Mouse (Mus musculus): ENCODE measurements around the gene Cdkn1a. TPM values are rescaled to one million over a fixed set of nuclear protein-coding genes. Genes with fewer than 3 reads are reported as not detected.

The Cdkn1a gene
- polyA plus RNA-seq, 1 experiment from 2014 or later: 79.5 TPM

GRCm38 (mm10) chr17:29085266-29085665 lies 5.5 kb upstream of the Cdkn1a start:
- Histone ChIP-seq H3K9ac (no peak overlapping the region), H3K9me3 (ENCODE audit: control insufficient read depth, low read length) (no peaks in the 10 kb centered on the region), H3K27ac (no peak overlapping the region), H3K4me1 (replicated peaks; ENCODE audit: control insufficient read depth, insufficient read depth, low read length) (peaks cover 10% of the 10 kb centered on the region; the same call in 1 of the 2 replicates), H3K27me3 (ENCODE audit: control insufficient read depth, insufficient read depth, low read length) (peaks cover 17% of the 10 kb centered on the region), H3K4me3 (replicated peaks; ENCODE audit: low read length) (no peak overlapping the region), H3K4me2 (replicated peaks) (no peak overlapping the region), H3K36me3 (replicated peaks; ENCODE audit: control insufficient read depth, insufficient read depth) (no peaks in the 10 kb centered on the region)
- WGBS: 84% methylated on average over 10 of the region's 10 CpGs
- no peak for DNase-seq (ENCODE audit: low spot score)
- ATAC-seq (ENCODE audit: low FRiP score): no peak

- Histone ChIP-seq H3K27me3 (ENCODE audit: control insufficient read depth, insufficient read depth, low read length) (0 out of 2 replicates have a peak, but pooled peaks cover 6% of the 10 kb centered on the region), H3K27ac (no peak overlapping the region), H3K9me3 (ENCODE audit: control insufficient read depth, low read length) (no peaks in the 10 kb centered on the region), H3K4me2 (replicated peaks) (no peak overlapping the region), H3K9ac (no peak overlapping the region), H3K4me1 (replicated peaks; ENCODE audit: control insufficient read depth, insufficient read depth, low read length) (0 out of 2 replicates have a peak, but pooled peaks cover 3% of the 10 kb centered on the region), H3K36me3 (replicated peaks; ENCODE audit: control insufficient read depth, insufficient read depth) (no peaks in the 10 kb centered on the region), H3K4me3 (replicated peaks; ENCODE audit: low read length) (no peak overlapping the region)
- ATAC-seq (ENCODE audit: low FRiP score): no peak
- no peak for DNase-seq (ENCODE audit: low spot score)
- 68% methylated on average over 4 of the region's 4 CpGs for WGBS
Measured at GRCm38 (mm10) chr17:29086916-29087315, 3.9 kb upstream of the Cdkn1a start.

- no peak for ATAC-seq (ENCODE audit: low FRiP score)
- H3K4me1 ChIP-seq (replicated peaks; ENCODE audit: control insufficient read depth, insufficient read depth, low read length): peaks cover 15% of the 10 kb centered on the region; the same call in 1 of the 2 replicates
- no peak overlapping the region for H3K9ac ChIP-seq
- no peaks in the 10 kb centered on the region for H3K9me3 ChIP-seq (ENCODE audit: control insufficient read depth, low read length)
- 52% methylated on average over 6 of the region's 6 CpGs for WGBS
- no peaks in the 10 kb centered on the region for H3K36me3 ChIP-seq (replicated peaks; ENCODE audit: control insufficient read depth, insufficient read depth)
- peaks cover 12% of the 10 kb centered on the region for H3K27me3 ChIP-seq (ENCODE audit: control insufficient read depth, insufficient read depth, low read length)
- no peak overlapping the region for H3K4me3 ChIP-seq (replicated peaks; ENCODE audit: low read length)
- H3K27ac ChIP-seq: no peak overlapping the region
- no peak overlapping the region for H3K4me2 ChIP-seq (replicated peaks)
- DNase-seq (ENCODE audit: low spot score): no peak
Measured at GRCm38 (mm10) chr17:29091348-29091944, 670 bp downstream of the Cdkn1a start.

- no peaks in the 10 kb centered on the region for H3K9me3 ChIP-seq (ENCODE audit: control insufficient read depth, low read length)
- WGBS: 59% methylated on average over 5 of the region's 5 CpGs
Measured at GRCm38 (mm10) chr17:29092497-29092896, 1.7 kb downstream of the Cdkn1a start.

GRCm38 (mm10) chr17:29093110-29093952 lies 2.6 kb downstream of the Cdkn1a start:
- peak overlapping the region; percentile 53 for H3K4me3 ChIP-seq (replicated peaks; ENCODE audit: low read length)

More at GRCm38 (mm10) chr17:29092497-29092896, 1.7 kb downstream of the Cdkn1a start:
- no peak for ATAC-seq (ENCODE audit: low FRiP score)
- Histone ChIP-seq H3K9ac (no peak overlapping the region), H3K4me2 (replicated peaks) (no peak overlapping the region), H3K4me3 (replicated peaks; ENCODE audit: low read length) (no peak overlapping the region), H3K27ac (no peak overlapping the region), H3K4me1 (replicated peaks; ENCODE audit: control insufficient read depth, insufficient read depth, low read length) (peaks cover 15% of the 10 kb centered on the region; the same call in 1 of the 2 replicates), H3K27me3 (ENCODE audit: control insufficient read depth, insufficient read depth, low read length) (peaks cover 12% of the 10 kb centered on the region), H3K36me3 (replicated peaks; ENCODE audit: control insufficient read depth, insufficient read depth) (no peaks in the 10 kb centered on the region)
- DNase-seq (ENCODE audit: low spot score): no peak

GRCm38 (mm10) chr17:29093961-29094309 lies 3.2 kb downstream of the Cdkn1a start:
- 0 out of 2 replicates have a peak overlapping the region, but pooled peaks have one; percentile 17 for H3K27ac ChIP-seq
- peak; percentile 5; the same call in 1 of the 2 replicates for ATAC-seq (ENCODE audit: low FRiP score)

More at GRCm38 (mm10) chr17:29093110-29093952, 2.6 kb downstream of the Cdkn1a start:
- Histone ChIP-seq H3K4me2 (replicated peaks) (peak overlapping the region; percentile 83), H3K36me3 (replicated peaks; ENCODE audit: control insufficient read depth, insufficient read depth) (no peaks in the 10 kb centered on the region), H3K27me3 (ENCODE audit: control insufficient read depth, insufficient read depth, low read length) (peaks cover 12% of the 10 kb centered on the region), H3K9ac (peak overlapping the region; percentile 56), H3K4me1 (replicated peaks; ENCODE audit: control insufficient read depth, insufficient read depth, low read length) (peaks cover 15% of the 10 kb centered on the region; the same call in 1 of the 2 replicates), H3K27ac (no peak overlapping the region), H3K9me3 (ENCODE audit: control insufficient read depth, low read length) (no peaks in the 10 kb centered on the region)
- DNase-seq (ENCODE audit: low spot score): peak; percentile 75
- ATAC-seq (ENCODE audit: low FRiP score): peak; percentile 73
- WGBS: 8% methylated on average over 36 of the region's 36 CpGs

GRCm38 (mm10) chr17:29094310-29095181 lies 3.8 kb downstream of the Cdkn1a start:
- under 1% methylated on average over 71 of the region's 71 CpGs for WGBS
- peak overlapping the region; percentile 56 for H3K9ac ChIP-seq
- DNase-seq (ENCODE audit: low spot score): no peak
- H3K27me3 ChIP-seq (ENCODE audit: control insufficient read depth, insufficient read depth, low read length): peaks cover 12% of the 10 kb centered on the region
- peaks cover 15% of the 10 kb centered on the region; the same call in 1 of the 2 replicates for H3K4me1 ChIP-seq (replicated peaks; ENCODE audit: control insufficient read depth, insufficient read depth, low read length)
- H3K27ac ChIP-seq: peak overlapping the region; percentile 33; the same call in 1 of the 2 replicates
- peak overlapping the region; percentile 53 for H3K4me3 ChIP-seq (replicated peaks; ENCODE audit: low read length)
- peak overlapping the region; percentile 83 for H3K4me2 ChIP-seq (replicated peaks)
- H3K36me3 ChIP-seq (replicated peaks; ENCODE audit: control insufficient read depth, insufficient read depth): no peaks in the 10 kb centered on the region
- peak; percentile 21; the same call in 1 of the 2 replicates for ATAC-seq (ENCODE audit: low FRiP score)
- no peaks in the 10 kb centered on the region for H3K9me3 ChIP-seq (ENCODE audit: control insufficient read depth, low read length)

More at GRCm38 (mm10) chr17:29093961-29094309, 3.2 kb downstream of the Cdkn1a start:
- Histone ChIP-seq H3K27me3 (ENCODE audit: control insufficient read depth, insufficient read depth, low read length) (peaks cover 12% of the 10 kb centered on the region), H3K4me3 (replicated peaks; ENCODE audit: low read length) (peak overlapping the region; percentile 53), H3K36me3 (replicated peaks; ENCODE audit: control insufficient read depth, insufficient read depth) (no peaks in the 10 kb centered on the region), H3K9ac (peak overlapping the region; percentile 56), H3K9me3 (ENCODE audit: control insufficient read depth, low read length) (no peaks in the 10 kb centered on the region), H3K4me1 (replicated peaks; ENCODE audit: control insufficient read depth, insufficient read depth, low read length) (peaks cover 15% of the 10 kb centered on the region; the same call in 1 of the 2 replicates), H3K4me2 (replicated peaks) (peak overlapping the region; percentile 83)
- DNase-seq (ENCODE audit: low spot score): no peak
- under 1% methylated on average over 24 of the region's 24 CpGs for WGBS

GRCm38 (mm10) chr17:29095201-29095733 lies 4.5 kb downstream of the Cdkn1a start:
- WGBS: under 1% methylated on average over 44 of the region's 44 CpGs
- DNase-seq (ENCODE audit: low spot score): peak; percentile 95

More at GRCm38 (mm10) chr17:29095201-29095733, 4.5 kb downstream of the Cdkn1a start:
- H3K9ac ChIP-seq: peak overlapping the region; percentile 56
- peak overlapping the region; percentile 53 for H3K4me3 ChIP-seq (replicated peaks; ENCODE audit: low read length)
- H3K27me3 ChIP-seq (ENCODE audit: control insufficient read depth, insufficient read depth, low read length): peaks cover 12% of the 10 kb centered on the region
- peak; percentile 88 for ATAC-seq (ENCODE audit: low FRiP score)
- H3K27ac ChIP-seq: peak overlapping the region; percentile 33; the same call in 1 of the 2 replicates
- H3K4me2 ChIP-seq (replicated peaks): peak overlapping the region; percentile 83
- no peaks in the 10 kb centered on the region for H3K9me3 ChIP-seq (ENCODE audit: control insufficient read depth, low read length)
- H3K4me1 ChIP-seq (replicated peaks; ENCODE audit: control insufficient read depth, insufficient read depth, low read length): peaks cover 15% of the 10 kb centered on the region; the same call in 1 of the 2 replicates
- no peaks in the 10 kb centered on the region for H3K36me3 ChIP-seq (replicated peaks; ENCODE audit: control insufficient read depth, insufficient read depth)

Measured in hindbrain, embryonic 14.5 days (tissue).